Mouse (Mus musculus): ENCODE measurements around the gene Gtpbp1.

DNA sequence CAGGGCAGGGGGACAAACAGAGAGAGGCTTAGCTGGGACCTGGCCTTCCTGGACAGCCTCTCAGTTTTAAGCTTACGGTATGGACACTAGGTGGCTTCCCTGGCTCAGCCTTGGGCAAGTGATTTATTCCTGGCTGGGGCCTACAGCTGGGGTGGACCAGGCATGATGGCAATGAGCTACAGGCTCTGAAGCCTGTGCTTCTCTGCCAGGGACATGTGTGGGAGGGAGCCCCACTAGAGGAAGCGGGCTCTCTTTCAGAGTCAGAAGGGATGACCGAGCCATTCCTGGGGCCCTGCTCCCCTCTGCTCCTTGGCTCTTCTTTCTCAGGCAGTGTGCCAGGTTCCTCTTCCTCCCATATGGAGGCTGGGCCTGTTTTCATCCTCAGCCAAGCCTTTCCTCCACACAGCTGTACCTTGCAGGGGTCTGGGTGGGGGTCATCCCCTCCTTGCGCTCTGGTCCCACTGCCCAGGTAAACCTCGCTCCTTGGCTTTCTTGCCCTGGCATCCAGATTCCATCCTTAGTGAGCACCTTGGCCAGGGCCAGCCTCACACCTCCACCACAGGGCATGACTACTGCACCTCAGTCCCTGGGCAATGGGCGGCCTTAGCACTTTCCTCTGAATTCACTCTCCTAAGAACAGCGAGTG lies 73.1 kb downstream of the Gtpbp1 start:
- no peak for TF ChIP-seq CTCF (IDR thresholded peaks at IDR 0.05; ENCODE audit: borderline replicate concordance, insufficient read depth, low read length)
- no peak for TF ChIP-seq POLR2A (IDR thresholded peaks at IDR 0.05; ENCODE audit: low read depth, low read length)

Data from embryonic fibroblast, embryonic 13.5 days (primary cell).